In the genomic region with DNA sequence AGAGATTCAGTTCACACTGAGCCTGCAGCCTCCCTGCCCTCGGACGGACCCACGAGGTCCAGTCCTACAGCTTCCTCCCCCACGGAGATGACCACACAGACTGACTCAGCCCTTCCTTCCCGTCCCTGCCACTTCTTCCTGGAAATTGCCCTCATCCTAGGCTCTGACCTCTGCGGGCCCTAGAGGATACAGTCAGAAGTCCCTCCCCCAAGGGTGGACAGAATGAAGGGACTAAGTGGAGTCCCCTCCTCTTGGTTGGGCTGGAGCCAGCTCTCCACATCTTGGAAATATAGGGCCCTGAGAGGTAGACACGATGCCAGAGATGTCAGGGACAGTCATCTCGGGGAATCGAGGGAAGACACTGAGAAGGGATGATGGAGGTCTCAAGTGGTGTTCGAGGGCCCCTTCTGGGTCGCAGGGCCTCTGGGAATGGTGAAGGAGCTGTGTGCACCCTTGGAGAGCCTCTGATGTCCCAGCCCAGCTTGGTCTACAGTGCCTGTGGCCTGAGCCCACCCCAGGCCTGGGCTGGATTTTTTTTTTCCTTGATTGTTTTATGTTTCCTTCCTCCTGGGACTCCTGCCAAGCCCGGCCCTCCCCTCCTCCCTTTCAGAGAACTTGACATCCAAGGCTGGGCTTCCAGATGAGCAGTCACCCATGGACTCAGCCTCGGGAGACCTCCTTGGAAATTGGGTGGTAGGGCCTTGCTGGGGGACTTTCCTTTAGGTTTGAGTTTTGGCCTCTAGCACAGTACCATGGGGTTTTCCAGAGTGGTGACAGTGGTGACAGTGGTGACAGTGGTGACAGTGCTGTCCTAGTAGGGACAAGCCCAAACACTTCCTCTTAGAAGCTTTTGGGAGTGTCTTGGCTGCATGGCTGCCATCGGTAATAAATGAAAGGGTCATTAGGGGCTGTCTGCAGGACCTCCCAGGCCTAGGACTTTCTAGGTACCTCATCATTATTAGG, we compare ENCODE assay signal across 8 mouse cellular contexts. TPM values are rescaled to one million over a fixed set of nuclear protein-coding genes. Genes with fewer than 3 reads are reported as not detected.
DNase-seq lines count a peak whose midpoint lies in the region; ATAC-seq lines count a peak whose summit lies in the region.

No protein-coding gene starts in this region.

- H3K4me2 ChIP-seq in kidney, embryonic 15.5 days, result peak overlapping the region; percentile 20

- H3K36me3 ChIP-seq in kidney, embryonic 15.5 days, result no peaks in the 10 kb centered on the region

- H3K27ac ChIP-seq in kidney, embryonic 15.5 days, result peak overlapping the region; percentile 93

- H3K9ac ChIP-seq in kidney, embryonic 15.5 days, result no peak overlapping the region

- H3K4me1 ChIP-seq in kidney, embryonic 15.5 days, result peaks cover 61% of the 10 kb centered on the region

- peak; percentile 58 for DNase-seq in ovary, postnatal 36 days (ENCODE audit: low spot score)
- DNase-seq in ovary, postnatal 10 days (ENCODE audit: low spot score), result no peak
- peak; percentile 77 for DNase-seq in heart, adult 8-10 months (ENCODE audit: low spot score)
- DNase-seq in lung, postnatal 36 days, result peak; percentile 90
- DNase-seq in cerebellum, adult 11 months, result no peak
- no peak for DNase-seq in left cerebral cortex, adult 8-10 months (ENCODE audit: low spot score in 2 of 2)
- DNase-seq in layer of hippocampus, adult 9-11 months, result no peak

- H3K9me3 ChIP-seq in kidney, embryonic 15.5 days (replicated peaks), result no peaks in the 10 kb centered on the region

- peaks cover 4% of the 10 kb centered on the region; the same call in 1 of the 2 replicates for H3K27me3 ChIP-seq in kidney, embryonic 15.5 days

- WGBS in kidney, embryonic 15.5 days, result 29% methylated on average over 14 of the region's 14 CpGs

- H3K4me3 ChIP-seq in kidney, embryonic 15.5 days (replicated peaks), result no peak overlapping the region

- peak; percentile 38 for ATAC-seq in kidney, embryonic 15.5 days (replicated peaks; ENCODE audit: low FRiP score)

RNA-seq across cellular contexts. Expression of a gene that starts 5.3 kb away (rescaled TPM):
- total RNA-seq in heart, adult 8-10 months (2022), result 1 to 10 TPM; 6.0 to 9.7 (median 8.9) TPM
- polyA plus RNA-seq in kidney, embryonic 15.5 days (2015; fragmentation: Nextera tagmentation; extraction: Ambion mirVana), result 13.4 and 15.5 TPM in 2 replicates
- 1 to 10 TPM; 6.1 to 7.4 (median 6.4) TPM for total RNA-seq in left cerebral cortex, adult 8-10 months (2022)

RNA-seq across cellular contexts. Expression of a gene that starts 17.1 kb away (rescaled TPM):
- total RNA-seq in heart, adult 8-10 months (2022), result 10 to 100 TPM; 71.9 to 95.2 (median 81.1) TPM
- polyA plus RNA-seq in kidney, embryonic 15.5 days (2015; fragmentation: Nextera tagmentation; extraction: Ambion mirVana), result 166 and 178 TPM in 2 replicates
- total RNA-seq in left cerebral cortex, adult 8-10 months (2022), result 10 to 100 TPM; 76.4 to 87.8 (median 81.6) TPM

RNA-seq across cellular contexts. Expression of a gene that starts 34.1 kb away (rescaled TPM):
- 10 to 100 TPM in 2 of 4 experiments, 1 to 10 TPM in 2; 7.8 to 13.5 (median 9.3) TPM for total RNA-seq in heart, adult 8-10 months (2022)
- polyA plus RNA-seq in kidney, embryonic 15.5 days (2015; fragmentation: Nextera tagmentation; extraction: Ambion mirVana), result 75.3 and 83.2 TPM in 2 replicates
- 1 to 10 TPM; 4.4 to 6.6 (median 5.6) TPM for total RNA-seq in left cerebral cortex, adult 8-10 months (2022)

RNA-seq across cellular contexts. Expression of a gene that starts 36.0 kb away (rescaled TPM):
- under 1 TPM; 0.23 to 0.50 (median 0.34) TPM for total RNA-seq in heart, adult 8-10 months (2022)
- 4.2 and 4.7 TPM in 2 replicates for polyA plus RNA-seq in kidney, embryonic 15.5 days (2015; fragmentation: Nextera tagmentation; extraction: Ambion mirVana)
- 1 to 10 TPM; 3.9 to 5.6 (median 5.0) TPM for total RNA-seq in left cerebral cortex, adult 8-10 months (2022)

RNA-seq across cellular contexts. Expression of a gene that starts 52.3 kb away (rescaled TPM):
- 1 to 10 TPM; 2.4 to 3.8 (median 2.8) TPM for total RNA-seq in heart, adult 8-10 months (2022)
- 8.1 and 8.5 TPM in 2 replicates for polyA plus RNA-seq in kidney, embryonic 15.5 days (2015; fragmentation: Nextera tagmentation; extraction: Ambion mirVana)
- 1 to 10 TPM; 3.2 to 5.1 (median 4.1) TPM for total RNA-seq in left cerebral cortex, adult 8-10 months (2022)

Comparison
In these comparisons a context has a peak if more than half of its experiments do, and no peak if none do; other contexts are left out.
1. DNase-seq: peak in ovary, postnatal 36 days (single experiment), heart, adult 8-10 months (single experiment) and lung, postnatal 36 days (single experiment); none in ovary, postnatal 10 days (single experiment), cerebellum, adult 11 months (single experiment), left cerebral cortex, adult 8-10 months (0 of 2) and layer of hippocampus, adult 9-11 months (single experiment).